Mouse (Mus musculus) myocyte (in vitro differentiated cells): ENCODE results near the gene Arhgap21. TPM values are rescaled to one million over a fixed set of nuclear protein-coding genes. Genes with fewer than 3 reads are reported as not detected.

Experiments
- H3K27me3 ChIP-seq: one replicate; pipeline ENCODE4 v1.6.1; 2011; ENCODE audit not compliant: control insufficient read depth, insufficient read depth, insufficient read length
- H3K36me3 ChIP-seq: one replicate; pipeline ENCODE4 v1.6.1; 2011; ENCODE audit not compliant: control insufficient read depth, insufficient read depth
- H3K4me2 ChIP-seq: one replicate; pipeline ENCODE4 v1.6.1; 2011; ENCODE audit warnings: low read depth, control low read depth
- H3K4me3 ChIP-seq: one replicate; pipeline ENCODE4 v1.5.1; 2011; ENCODE audit warnings: mild to moderate bottlenecking, control low read depth, moderate library complexity
- H3K79me2 ChIP-seq: one replicate; pipeline ENCODE4 v1.6.1; 2011; ENCODE audit not compliant: control insufficient read depth, insufficient read depth
- H3ac ChIP-seq: one replicate; pipeline ENCODE4 v1.6.1; 2011; ENCODE audit not compliant: control insufficient read depth, insufficient read length
- CEBPB ChIP-seq: IDR thresholded peaks from 2 replicates; pipeline ENCODE4 v1.6.1; 2011; ENCODE audit warnings: mild to moderate bottlenecking, moderate library complexity; ENCODE audit not compliant: poor library complexity, insufficient read depth, severe bottlenecking
- E2F4 ChIP-seq: IDR thresholded peaks from one replicate; pipeline ENCODE4 v1.6.1; 2011; ENCODE audit warnings: mild to moderate bottlenecking, control low read depth, moderate library complexity; ENCODE audit not compliant: insufficient read depth
- MAX ChIP-seq: IDR thresholded peaks from one replicate; pipeline ENCODE4 v1.6.1; 2011; ENCODE audit warnings: low read depth, mild to moderate bottlenecking, control low read depth
- MYOD1 ChIP-seq, 3 experiments: IDR thresholded peaks; one replicate each; pipeline ENCODE4 v1.6.1; 2011; ENCODE audit warnings: control low read depth in 2 of 3, low read depth in 2 of 3, mild to moderate bottlenecking in 2 of 3, moderate library complexity in 1 of 3; ENCODE audit not compliant: insufficient read length in 2 of 3, control insufficient read depth in 1 of 3
- MYOG ChIP-seq, 3 experiments: IDR thresholded peaks; one replicate each; pipeline ENCODE4 v1.6.1; 2011; ENCODE audit warnings: control low read depth in 2 of 3, low read depth in 2 of 3, mild to moderate bottlenecking in 2 of 3; ENCODE audit not compliant: insufficient read length in 2 of 3, control insufficient read depth in 1 of 3, insufficient read depth in 1 of 3
- POLR2A ChIP-seq: IDR thresholded peaks from one replicate; pipeline ENCODE4 v1.6.1; 2011; ENCODE audit warnings: low read depth, mild to moderate bottlenecking, control low read depth, moderate library complexity; ENCODE audit not compliant: insufficient read length
- POLR2AphosphoS2 ChIP-seq: IDR thresholded peaks from one replicate; pipeline ENCODE4 v1.6.1; 2011; ENCODE audit warnings: low read depth, control low read depth; ENCODE audit not compliant: insufficient read length
- REST ChIP-seq: IDR thresholded peaks from one replicate; pipeline ENCODE4 v1.6.1; 2011; ENCODE audit warnings: mild to moderate bottlenecking, control low read depth, moderate library complexity; ENCODE audit not compliant: insufficient read depth, insufficient read length
- SRF ChIP-seq: IDR thresholded peaks from one replicate; pipeline ENCODE4 v1.6.1; 2011; ENCODE audit warnings: low read depth; ENCODE audit not compliant: control insufficient read depth, insufficient read length
- TCF12 ChIP-seq: IDR thresholded peaks from one replicate; pipeline ENCODE4 v1.6.1; 2011; ENCODE audit warnings: mild to moderate bottlenecking, control low read depth; ENCODE audit not compliant: poor library complexity, insufficient read depth, severe bottlenecking
- TCF3 ChIP-seq: IDR thresholded peaks from one replicate; pipeline ENCODE4 v1.6.1; 2011; ENCODE audit warnings: low read depth, control low read depth; ENCODE audit not compliant: insufficient read length
- USF1 ChIP-seq: IDR thresholded peaks from one replicate; pipeline ENCODE4 v1.6.1; 2011; ENCODE audit warnings: low read depth, mild to moderate bottlenecking, control low read depth, moderate library complexity
- polyA plus RNA-seq: library from polyadenylated mRNA; unstranded; fragments of >200 nt; fragmentation: generic; extraction: Trizol; gene quantifications from one replicate; pipeline ENCODE4 v1.2.1, GENCODE M21; 2012; ENCODE audit warnings: missing spikeins

Gene Arhgap21
- polyA plus RNA-seq, 1 experiment, result 18.0 TPM

GRCm38 (mm10) chr2:20864569-20864968, 104.1 kb downstream of the Arhgap21 start:
- Histone ChIP-seq H3K4me2 (no peak overlapping the region), H3K4me3 (no peak overlapping the region), H3K36me3 (peaks cover 42% of the 10 kb centered on the region), H3K79me2 (no peaks in the 10 kb centered on the region), H3ac (no peak overlapping the region), H3K27me3 (no peaks in the 10 kb centered on the region)
- TF ChIP-seq MAX, result no peak
- no peak for TF ChIP-seq MYOD1 (IDR thresholded peaks at IDR 0.05; ENCODE audit: control insufficient read depth in 1 of 3, insufficient read length in 2 of 3, low read depth in 2 of 3)
- TF ChIP-seq CEBPB, result no peak
- no peak for TF ChIP-seq TCF12
- no peak for TF ChIP-seq TCF3
- TF ChIP-seq POLR2A, result no peak
- TF ChIP-seq POLR2AphosphoS2, result no peak
- TF ChIP-seq SRF, result no peak
- TF ChIP-seq E2F4, result no peak
- no peak for TF ChIP-seq USF1
- TF ChIP-seq MYOG (IDR thresholded peaks at IDR 0.05; ENCODE audit: control insufficient read depth in 1 of 3, insufficient read depth in 1 of 3, insufficient read length in 2 of 3, low read depth in 2 of 3), result no peak
- no peak for TF ChIP-seq REST

GRCm38 (mm10) chr2:20860756-20861155, 107.9 kb downstream of the Arhgap21 start:
- H3K4me2 ChIP-seq, result no peak overlapping the region
- no peaks in the 10 kb centered on the region for H3K27me3 ChIP-seq
- H3K79me2 ChIP-seq, result no peaks in the 10 kb centered on the region
- H3ac ChIP-seq, result no peak overlapping the region
- TF ChIP-seq MYOG (IDR thresholded peaks at IDR 0.05; ENCODE audit: control insufficient read depth in 1 of 3, insufficient read depth in 1 of 3, insufficient read length in 2 of 3, low read depth in 2 of 3) (no peak), POLR2A (no peak), USF1 (no peak), REST (no peak), MAX (no peak), CEBPB (no peak), E2F4 (no peak), SRF (no peak), TCF3 (no peak), TCF12 (no peak), POLR2AphosphoS2 (no peak), MYOD1 (IDR thresholded peaks at IDR 0.05; ENCODE audit: control insufficient read depth in 1 of 3, insufficient read length in 2 of 3, low read depth in 2 of 3) (no peak)
- H3K4me3 ChIP-seq, result no peak overlapping the region
- peaks cover 60% of the 10 kb centered on the region for H3K36me3 ChIP-seq

GRCm38 (mm10) chr2:20849346-20849745, 119.3 kb downstream of the Arhgap21 start:
- Histone ChIP-seq H3K4me3 (no peak overlapping the region), H3ac (no peak overlapping the region), H3K4me2 (no peak overlapping the region), H3K79me2 (no peaks in the 10 kb centered on the region), H3K27me3 (no peaks in the 10 kb centered on the region), H3K36me3 (peaks cover 50% of the 10 kb centered on the region)
- TF ChIP-seq USF1, result no peak
- no peak for TF ChIP-seq MYOD1 (IDR thresholded peaks at IDR 0.05; ENCODE audit: control insufficient read depth in 1 of 3, insufficient read length in 2 of 3, low read depth in 2 of 3)
- TF ChIP-seq POLR2A, result no peak
- no peak for TF ChIP-seq TCF3
- TF ChIP-seq E2F4, result no peak
- no peak for TF ChIP-seq POLR2AphosphoS2
- no peak for TF ChIP-seq MYOG (IDR thresholded peaks at IDR 0.05; ENCODE audit: control insufficient read depth in 1 of 3, insufficient read depth in 1 of 3, insufficient read length in 2 of 3, low read depth in 2 of 3)
- no peak for TF ChIP-seq CEBPB
- no peak for TF ChIP-seq REST

DNA sequence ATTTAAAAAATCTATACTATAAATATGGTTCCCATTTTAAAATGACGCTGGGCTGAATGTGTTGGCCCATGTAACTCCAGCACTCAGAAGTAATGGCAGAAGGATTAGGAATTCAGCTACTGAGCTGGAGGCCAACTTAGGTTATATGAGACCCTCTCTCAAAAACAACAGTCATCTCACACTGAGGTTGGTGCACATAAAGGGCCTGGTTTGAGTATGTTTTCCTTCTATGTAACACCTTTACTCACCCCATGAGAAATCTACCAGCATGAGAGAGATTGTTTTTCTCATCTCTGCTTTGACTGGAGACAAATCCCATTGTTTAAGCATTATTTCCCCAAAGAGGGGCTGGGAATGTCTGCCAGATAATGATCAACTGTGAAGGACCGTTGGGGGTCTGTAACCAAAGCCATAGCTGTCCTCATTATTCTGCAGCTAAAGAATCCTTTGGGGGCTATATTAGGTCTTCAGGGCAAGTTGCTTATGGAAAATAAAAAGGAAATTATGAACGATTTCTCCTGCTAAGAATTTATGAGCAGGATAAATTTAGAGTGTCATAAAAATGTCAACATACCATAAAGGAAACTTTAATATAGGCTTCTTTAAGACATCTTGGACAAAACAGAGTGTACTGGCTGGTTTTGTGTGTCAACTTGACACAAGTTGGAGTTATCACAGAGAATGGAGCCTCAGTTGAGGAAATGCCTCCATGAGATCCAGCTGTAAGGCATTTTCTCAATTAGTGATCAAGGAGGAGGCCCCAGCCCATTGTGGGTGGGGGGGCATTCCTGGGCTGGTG, 136.9 kb downstream of the Arhgap21 start:
- H3K4me3 ChIP-seq, result no peak overlapping the region
- no peaks in the 10 kb centered on the region for H3K79me2 ChIP-seq
- no peak overlapping the region for H3K4me2 ChIP-seq
- no peaks in the 10 kb centered on the region for H3K27me3 ChIP-seq
- no peak overlapping the region for H3ac ChIP-seq
- TF ChIP-seq MYOD1 (IDR thresholded peaks at IDR 0.05; ENCODE audit: control insufficient read depth in 1 of 3, insufficient read length in 2 of 3, low read depth in 2 of 3) (no peak), MYOG (IDR thresholded peaks at IDR 0.05; ENCODE audit: control insufficient read depth in 1 of 3, insufficient read depth in 1 of 3, insufficient read length in 2 of 3, low read depth in 2 of 3) (no peak)
- H3K36me3 ChIP-seq, result no peaks in the 10 kb centered on the region

DNA sequence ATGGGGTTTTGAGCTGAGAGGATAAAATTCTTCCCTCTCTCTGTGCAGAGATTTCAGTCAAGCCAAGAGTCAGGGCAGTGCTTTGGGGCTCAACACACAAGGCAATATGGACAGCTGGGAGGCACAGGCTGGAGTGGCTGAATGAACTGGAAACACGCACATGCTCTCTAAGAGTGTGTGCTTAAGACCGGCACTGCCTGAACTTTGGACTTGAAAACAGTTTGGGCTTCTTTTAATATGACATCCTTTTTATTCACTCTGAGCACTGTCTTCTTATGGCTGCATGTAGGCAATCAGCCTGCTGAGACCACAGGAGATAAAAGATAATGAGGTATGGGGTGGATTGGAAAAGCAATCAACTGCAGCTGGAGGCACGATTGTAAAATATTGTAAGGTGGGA, 137.8 kb downstream of the Arhgap21 start:
- TF ChIP-seq CEBPB, result no peak
- Histone ChIP-seq H3K4me3 (no peak overlapping the region), H3K4me2 (no peak overlapping the region), H3K36me3 (no peaks in the 10 kb centered on the region), H3K27me3 (no peaks in the 10 kb centered on the region), H3K79me2 (no peaks in the 10 kb centered on the region), H3ac (no peak overlapping the region)
